Mouse (Mus musculus) CH12.LX (cell line): ENCODE results near the gene Olfr544.

Experiments used
- CTCF ChIP-seq, 2 experiments: IDR thresholded peaks in 1 of 2; conservative IDR thresholded peaks in 1 of 2; 2 replicates each; pipeline ENCODE4 v1.5.1; 2011 to 2012; ENCODE audit warnings: low read depth in 2 of 2, low read length in 2 of 2, improper control_type of control experiment in 1 of 2, inconsistent platforms in 1 of 2, mild to moderate bottlenecking in 1 of 2, moderate library complexity in 1 of 2
- ETS1 ChIP-seq: conservative IDR thresholded peaks from 2 replicates; pipeline ENCODE4 v1.6.1; 2012; ENCODE audit warnings: low read depth, mild to moderate bottlenecking, inconsistent platforms, low read length, improper control_type of control experiment, moderate library complexity
- MEF2A ChIP-seq: IDR thresholded peaks from 2 replicates; pipeline ENCODE4 v1.6.1; 2014; ENCODE audit warnings: low read depth, mild to moderate bottlenecking, inconsistent platforms, low read length, improper control_type of control experiment, borderline replicate concordance
- POLR2A ChIP-seq: IDR thresholded peaks from 2 replicates; pipeline ENCODE4 v1.6.1; 2011; ENCODE audit warnings: low read depth, mild to moderate bottlenecking, improper control_type of control experiment, low read length
- RAD21 ChIP-seq: IDR thresholded peaks from 2 replicates; pipeline ENCODE4 v1.6.1; 2011; ENCODE audit warnings: low read depth, mild to moderate bottlenecking, low read length, improper control_type of control experiment, moderate library complexity
- TCF12 ChIP-seq: IDR thresholded peaks from 2 replicates; pipeline ENCODE4 v1.6.1; 2014; ENCODE audit warnings: low read depth, mild to moderate bottlenecking, inconsistent platforms, low read length, improper control_type of control experiment
- UBTF ChIP-seq: IDR thresholded peaks from 2 replicates; pipeline ENCODE4 v1.6.1; 2012; ENCODE audit warnings: low read depth, mild to moderate bottlenecking, inconsistent platforms, low read length, improper control_type of control experiment, moderate library complexity
- ZC3H11A ChIP-seq: IDR thresholded peaks from 2 replicates; pipeline ENCODE4 v1.6.1; 2012; ENCODE audit warnings: low read depth, mild to moderate bottlenecking, inconsistent platforms, low read length, improper control_type of control experiment
- ZKSCAN1 ChIP-seq: IDR thresholded peaks from 2 replicates; pipeline ENCODE4 v1.6.1; 2012; ENCODE audit warnings: low read depth, inconsistent platforms, low read length, improper control_type of control experiment, borderline replicate concordance
- ZNF384 ChIP-seq: IDR thresholded peaks from 2 replicates; pipeline ENCODE4 v1.6.1; 2012; ENCODE audit warnings: low read depth, low read length, improper control_type of control experiment, inconsistent platforms

DNA sequence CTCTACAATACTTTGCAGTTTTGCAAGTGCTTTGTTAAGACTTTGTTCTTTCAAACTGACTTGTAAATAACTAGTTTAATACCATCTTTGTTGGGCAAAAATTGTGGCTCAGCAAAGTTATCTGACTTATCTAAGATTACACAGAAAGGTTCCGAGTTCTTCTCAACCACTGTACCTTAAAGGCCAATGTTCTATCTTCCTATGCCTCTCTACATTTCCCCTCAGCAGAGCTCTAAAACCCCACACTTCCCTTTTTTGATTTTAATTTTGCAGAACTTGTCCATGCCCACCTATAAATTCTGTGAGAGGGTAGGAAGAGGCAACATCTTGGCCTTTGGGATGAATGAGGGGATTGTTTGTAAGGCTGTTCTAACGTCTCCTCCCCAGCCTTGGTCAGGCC lies 53.8 kb downstream of the Olfr544 start:
- no peak for TF ChIP-seq POLR2A
- no peak for TF ChIP-seq ZNF384
- TF ChIP-seq ETS1 = no peak
- TF ChIP-seq RAD21 = no peak
- TF ChIP-seq ZC3H11A = no peak
- no peak for TF ChIP-seq ZKSCAN1
- no peak for TF ChIP-seq MEF2A
- no peak for TF ChIP-seq UBTF
- no peak for TF ChIP-seq CTCF (conservative IDR thresholded peaks at IDR 0.05 in 1 of 2, IDR thresholded peaks at IDR 0.05 in 1 of 2; ENCODE audit: low read depth in 2 of 2, low read length in 2 of 2)
- no peak for TF ChIP-seq TCF12
